Mouse (Mus musculus): ENCODE measurements around the gene March4.

The March4 gene

DNA sequence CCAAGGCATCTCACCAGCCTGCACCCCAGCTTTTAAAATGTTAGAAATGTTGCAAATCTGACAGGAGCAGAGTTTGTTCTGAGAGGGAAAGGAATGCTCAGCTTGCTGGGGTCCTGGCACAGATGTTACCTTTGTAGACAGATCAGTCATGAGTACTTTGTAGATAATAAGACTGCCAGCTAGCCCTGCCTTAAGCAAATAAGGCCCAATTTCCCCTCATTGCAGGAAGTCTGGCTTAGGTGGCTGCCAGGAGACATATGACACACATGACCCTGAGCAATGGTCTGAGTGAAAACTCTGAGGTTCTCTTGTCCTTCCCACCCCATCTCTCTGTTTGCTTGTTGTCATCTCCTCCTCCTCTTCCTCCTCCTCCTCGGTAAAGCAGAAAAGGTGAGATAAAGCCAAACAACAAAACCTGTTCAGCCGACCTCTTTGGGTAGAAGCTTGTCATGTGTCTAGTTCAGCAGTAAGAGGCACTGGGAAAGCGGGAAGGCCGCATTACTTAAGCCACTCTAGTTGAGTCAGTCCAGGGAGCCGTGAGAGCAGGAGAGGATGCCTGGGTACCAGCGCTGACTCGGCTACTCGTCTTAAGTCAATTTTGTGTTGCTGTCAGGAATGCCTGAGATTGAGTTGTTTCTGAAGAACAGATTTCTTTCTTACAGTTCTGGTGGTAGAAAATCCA, 136.9 kb downstream of the March4 start:
- no peak for DNase-seq (ENCODE audit: extremely low read depth, low read depth, low spot score)

DNA sequence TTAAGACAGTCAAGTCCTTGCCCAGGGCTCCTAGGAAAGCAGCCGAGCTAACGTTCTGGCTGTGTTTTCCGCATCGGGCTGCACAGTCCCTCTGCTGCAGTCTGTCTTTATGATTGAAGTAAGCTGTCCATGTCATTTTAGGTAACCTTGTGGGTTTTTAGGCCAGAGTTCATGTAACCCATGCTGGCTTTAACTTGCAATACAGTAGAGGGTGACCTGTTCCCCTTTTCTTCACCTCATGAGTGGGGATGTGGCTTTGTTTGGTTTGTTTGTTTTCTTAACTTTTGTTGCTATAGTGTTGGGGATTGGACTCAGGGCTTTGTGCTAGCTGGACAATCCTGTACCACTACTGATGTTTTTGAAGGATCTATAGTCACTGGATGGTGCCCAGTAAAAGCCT, 146.3 kb downstream of the March4 start:
- no peak for DNase-seq (ENCODE audit: extremely low read depth, low read depth, low spot score)

DNA sequence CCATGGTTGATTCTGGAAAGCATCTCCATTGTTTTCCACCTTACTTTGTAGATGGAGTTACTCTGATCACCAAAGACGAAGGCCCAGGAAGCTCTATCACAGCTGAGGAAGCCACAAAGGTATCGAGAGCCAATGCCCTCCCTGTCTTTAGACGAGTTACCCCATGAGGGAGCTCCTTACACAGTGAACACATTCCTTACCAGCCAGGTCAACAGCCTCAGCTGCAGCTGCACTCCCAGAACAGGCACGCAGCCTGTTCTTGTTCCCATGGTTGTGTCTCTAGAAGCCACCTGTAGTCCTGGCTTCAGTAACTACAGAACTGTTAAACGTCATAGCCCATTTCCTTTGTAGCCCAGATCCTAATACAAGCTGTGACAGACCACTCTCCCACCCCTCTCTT, 153.1 kb downstream of the March4 start:
- no peak for DNase-seq (ENCODE audit: extremely low read depth, low read depth, low spot score)

DNA sequence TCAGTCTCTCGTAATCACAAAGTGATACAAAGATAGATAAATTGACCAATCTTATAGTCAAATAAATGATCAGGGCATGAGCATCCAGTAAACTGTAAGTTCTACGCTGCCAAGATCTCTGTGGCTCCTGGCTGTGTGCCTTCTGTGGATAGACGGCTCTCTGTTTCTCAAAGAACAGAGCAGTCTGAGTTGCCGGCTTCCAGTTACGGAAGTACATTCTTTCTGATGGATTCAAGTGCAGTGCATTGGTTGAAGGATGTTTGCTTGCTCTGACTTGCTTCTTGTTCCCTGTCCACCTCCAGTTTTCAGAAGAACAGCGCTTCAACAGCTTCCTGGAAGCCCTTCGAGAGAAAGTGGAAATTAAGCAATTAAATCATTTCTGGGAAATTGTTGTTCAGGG, 153.7 kb downstream of the March4 start:
- DNase-seq (ENCODE audit: extremely low read depth, low read depth, low spot score), result peak; percentile 54

DNA sequence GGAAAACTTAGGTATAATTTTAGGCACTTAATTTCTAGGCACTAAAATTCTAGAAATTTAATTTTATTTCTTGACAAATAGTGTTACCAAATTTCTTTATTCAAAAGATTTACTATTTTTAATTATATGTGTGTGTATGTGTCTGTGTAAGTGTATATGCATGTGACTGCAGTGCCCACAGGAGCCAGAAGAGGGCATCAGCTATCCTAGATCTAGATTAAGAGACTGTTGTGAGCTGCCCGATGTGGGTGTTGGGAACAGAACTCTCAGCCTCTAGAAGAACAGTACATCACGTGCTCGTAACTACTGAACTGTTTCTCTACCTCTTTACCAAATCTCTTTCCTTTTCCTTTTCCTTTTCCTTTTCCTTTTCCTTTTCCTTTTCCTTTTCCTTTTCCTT, 156.2 kb downstream of the March4 start:
- no peak for DNase-seq (ENCODE audit: extremely low read depth, low read depth, low spot score)

DNA sequence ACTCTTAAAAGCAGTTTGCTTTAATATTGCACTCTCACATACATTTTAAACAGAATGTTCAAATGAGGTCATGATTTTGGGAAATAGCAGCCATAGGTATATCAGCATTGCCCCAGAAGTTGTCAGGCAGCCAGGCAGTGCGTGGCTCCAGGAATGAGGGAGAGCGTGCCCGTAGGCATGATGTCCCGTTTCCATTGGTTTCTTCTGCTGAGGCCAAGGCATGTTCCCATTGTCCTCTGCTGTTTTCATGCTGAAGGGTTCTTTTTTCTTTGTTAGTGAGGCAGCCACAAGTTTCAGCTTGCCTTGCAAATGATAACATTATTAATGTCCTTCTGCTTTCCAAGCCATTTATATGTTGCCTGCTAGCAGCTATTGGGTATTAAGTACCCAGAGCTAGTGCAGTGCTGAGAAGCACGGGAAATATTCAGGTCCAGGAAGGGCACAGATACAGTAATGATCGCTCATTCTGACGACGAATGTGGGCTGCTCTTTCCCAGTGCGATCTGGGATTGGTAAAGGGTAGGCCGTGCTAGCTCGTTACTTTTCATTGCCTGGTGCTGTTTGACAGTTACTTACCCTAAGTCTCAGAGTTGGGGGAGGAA, 156.9 kb downstream of the March4 start:
- DNase-seq (ENCODE audit: extremely low read depth, low read depth, low spot score), result peak; percentile 72

DNA sequence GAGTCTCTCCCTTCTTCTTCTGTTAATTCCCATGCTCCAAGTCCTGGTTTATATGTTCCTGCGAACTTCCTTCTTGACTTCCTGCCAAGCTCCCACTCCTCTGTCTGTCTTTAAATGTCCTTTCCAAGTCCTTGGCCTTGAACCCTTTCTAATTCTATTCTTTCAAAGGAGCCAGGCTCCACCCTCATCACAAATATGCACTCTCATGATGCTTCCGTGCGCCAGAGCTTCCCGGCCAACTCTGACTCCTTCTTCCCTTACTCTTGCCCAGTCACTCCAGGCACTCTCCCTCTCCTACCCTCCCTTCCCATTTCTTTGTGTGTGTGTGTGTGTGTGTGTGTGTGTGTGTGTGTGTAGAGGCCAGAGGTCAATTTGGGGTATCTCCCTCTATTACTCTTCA, 158.6 kb downstream of the March4 start:
- DNase-seq (ENCODE audit: extremely low read depth, low read depth, low spot score), result no peak

Measured in fat pad, adult 2 months (tissue).